Mouse (Mus musculus) ES-E14 (cell line): ENCODE results near the gene Slc22a20. TPM values are rescaled to one million over a fixed set of nuclear protein-coding genes. Genes with fewer than 3 reads are reported as not detected.
A peak's percentile ranks its signal among the peaks of the same experiment; 100 is the strongest.

Experiments
- DNase-seq: peaks from one replicate; pipeline ENCODE4 v3.0.0-alpha.2; 2013; ENCODE audit warnings: low read depth, low spot score
- H3K27ac ChIP-seq: 2 replicates; pipeline ENCODE4 v1.5.1; 2012; ENCODE audit warnings: low read depth, mild to moderate bottlenecking, low read length, moderate library complexity, mixed read lengths; ENCODE audit not compliant: poor library complexity, insufficient read depth, severe bottlenecking
- H3K36me3 ChIP-seq: 2 replicates; pipeline ENCODE4 v1.6.1; 2012; ENCODE audit warnings: mild to moderate bottlenecking, low read length, moderate library complexity, mixed read lengths; ENCODE audit not compliant: control insufficient read depth, poor library complexity, insufficient read depth, severe bottlenecking
- H3K4me1 ChIP-seq, 2 experiments: fragments of 150-350 bp in 1 of 2; sonication (generic) in 1 of 2; 2 replicates each; pipeline ENCODE4 v1.6.1; 2012; ENCODE audit warnings: low read length in 2 of 2, mild to moderate bottlenecking in 1 of 2, mixed read lengths in 1 of 2; ENCODE audit not compliant: control insufficient read depth in 2 of 2, insufficient read depth in 2 of 2, poor library complexity in 1 of 2
- H3K4me3 ChIP-seq, 2 experiments: fragments of 150-350 bp in 1 of 2; sonication (generic) in 1 of 2; 2 replicates each; pipeline ENCODE4 v1.5.1; 2012; ENCODE audit warnings: low read length in 2 of 2, low read depth in 1 of 2, mild to moderate bottlenecking in 1 of 2, mixed read lengths in 1 of 2; ENCODE audit not compliant: insufficient read depth in 1 of 2, poor library complexity in 1 of 2, severe bottlenecking in 1 of 2
- H3K9ac ChIP-seq: 2 replicates; pipeline ENCODE4 v1.6.1; 2012; ENCODE audit warnings: low read depth, mild to moderate bottlenecking, low read length, mixed read lengths; ENCODE audit not compliant: poor library complexity, insufficient read depth, severe bottlenecking
- H3K9me3 ChIP-seq: fragments of 150-350 bp; sonication (generic); 2 replicates; pipeline ENCODE4 v1.6.1; 2012; ENCODE audit warnings: low read depth, mild to moderate bottlenecking, low read length; ENCODE audit not compliant: control insufficient read depth, insufficient read depth
- CHD2 ChIP-seq: IDR thresholded peaks from 2 replicates; pipeline ENCODE4 v1.6.1; 2014; ENCODE audit warnings: mild to moderate bottlenecking, low read depth, low read length, inconsistent platforms
- HCFC1 ChIP-seq: IDR thresholded peaks from 2 replicates; pipeline ENCODE4 v1.6.1; 2012; ENCODE audit warnings: low read length, inconsistent platforms, borderline replicate concordance; ENCODE audit not compliant: insufficient read depth
- MAFK ChIP-seq: IDR thresholded peaks from 2 replicates; pipeline ENCODE4 v1.6.1; 2014; ENCODE audit warnings: mild to moderate bottlenecking, low read depth, low read length, inconsistent platforms; ENCODE audit not compliant: insufficient read depth
- ZC3H11A ChIP-seq: IDR thresholded peaks from 2 replicates; pipeline ENCODE4 v1.6.1; 2012; ENCODE audit warnings: low read depth, mild to moderate bottlenecking, inconsistent platforms, low read length, borderline replicate concordance
- ZNF384 ChIP-seq: IDR thresholded peaks from 2 replicates; pipeline ENCODE4 v1.6.1; 2012; ENCODE audit warnings: low read depth, low read length, inconsistent platforms
- in situ Hi-C, 2 experiments: fragments of 600-800 bp; cut with MboI; formaldehyde crosslinking; loops; one replicate each; pipeline ENCODE4 v1.15.1; 2025; ENCODE audit warnings: low sequenced_read_pairs in 2 of 2, inconsistent platforms in 1 of 2; ENCODE audit not compliant: unreplicated experiment in 2 of 2
- total RNA-seq: library from RNA; depleted of rRNA; stranded (reverse); fragments of 300-350 nt; gene quantifications from 2 replicates; pipeline ENCODE4 v1.2.3, GENCODE M21; 2012; rRNA removed

Gene Slc22a20
- total RNA-seq, 1 experiment = 0.54 TPM

- Histone ChIP-seq H3K27ac (no peak overlapping the region), H3K9ac (no peak overlapping the region), H3K4me1 (peaks cover 7 to 10% of the 10 kb centered on the region in 2 experiments; a peak in 3 of 4 replicates), H3K4me3 (no peak overlapping the region), H3K36me3 (no peaks in the 10 kb centered on the region), H3K9me3 (no peaks in the 10 kb centered on the region)
- no peak for TF ChIP-seq ZNF384
- no peak for TF ChIP-seq HCFC1
- TF ChIP-seq CHD2 = no peak
- TF ChIP-seq MAFK = no peak
- TF ChIP-seq ZC3H11A = no peak
- DNase-seq = no peak
- in situ Hi-C loops = no loop called here
Observed at GRCm38 (mm10) chr19:5922963-5923362, 63.0 kb downstream of the Slc22a20 start.

GRCm38 (mm10) chr19:5922119-5922942, 63.6 kb downstream of the Slc22a20 start:
- no peak overlapping the region for H3K9ac ChIP-seq
- no peaks in the 10 kb centered on the region for H3K36me3 ChIP-seq
- H3K9me3 ChIP-seq = no peaks in the 10 kb centered on the region
- peak overlapping the region in 1 of 2 experiments; percentile 49; a peak in 2 of 4 replicates for H3K4me3 ChIP-seq
- peaks cover 7 to 13% of the 10 kb centered on the region in 2 experiments; a peak in 3 of 4 replicates for H3K4me1 ChIP-seq
- no peak overlapping the region for H3K27ac ChIP-seq
- in situ Hi-C loops = no loop called here
- TF ChIP-seq ZC3H11A (no peak), CHD2 (no peak), MAFK (no peak), HCFC1 (no peak), ZNF384 (no peak)
- no peak for DNase-seq

GRCm38 (mm10) chr19:5921715-5922114, 64.2 kb downstream of the Slc22a20 start:
- H3K27ac ChIP-seq = no peak overlapping the region
- peaks cover 7 to 11% of the 10 kb centered on the region in 2 experiments; a peak in 3 of 4 replicates for H3K4me1 ChIP-seq
- no peaks in the 10 kb centered on the region for H3K36me3 ChIP-seq
- H3K9me3 ChIP-seq = no peaks in the 10 kb centered on the region
- no peak overlapping the region; the same call in 1 of the 2 replicates for H3K9ac ChIP-seq
- TF ChIP-seq CHD2 (no peak), HCFC1 (no peak), ZC3H11A (no peak), MAFK (no peak), ZNF384 (no peak)
- H3K4me3 ChIP-seq = peak overlapping the region in 1 of 2 experiments; percentile 49; a peak in 2 of 4 replicates
- peak; percentile 30 for DNase-seq
- in situ Hi-C loops = no loop called here

Other genes with a start within 250 kb of the Slc22a20 start
- gene Ltbp3, start 245.2 kb downstream of the Slc22a20 start, total RNA-seq = 7.0 and 7.8 TPM in 2 replicates
- gene Scyl1, start 214.7 kb downstream of the Slc22a20 start, total RNA-seq = 55.6 and 80.8 TPM in 2 replicates
- gene Frmd8, start 110.9 kb downstream of the Slc22a20 start, total RNA-seq = 33.4 and 35.7 TPM in 2 replicates
- 1.2 and 1.9 TPM in 2 replicates for gene Slc25a45, start 108.3 kb downstream of the Slc22a20 start, total RNA-seq
- gene Tigd3, start 92.0 kb downstream of the Slc22a20 start, total RNA-seq = 2.1 and 2.2 TPM in 2 replicates
- 37.9 and 39.5 TPM in 2 replicates for gene Dpf2, start 73.1 kb downstream of the Slc22a20 start, total RNA-seq
- gene Cdc42ep2, start 61.3 kb downstream of the Slc22a20 start, total RNA-seq = 0.42 and 0.76 TPM in 2 replicates
- 69.7 and 80.5 TPM in 2 replicates for gene Pola2, start 21.9 kb downstream of the Slc22a20 start, total RNA-seq
- gene Capn1, start 29.8 kb upstream of the Slc22a20 start, total RNA-seq = 19.3 and 20.4 TPM in 2 replicates
- 29.6 and 41.4 TPM in 2 replicates for gene Syvn1, start 60.4 kb upstream of the Slc22a20 start, total RNA-seq
- 55.9 and 62.7 TPM in 2 replicates for gene Mrpl49, start 71.6 kb upstream of the Slc22a20 start, total RNA-seq
- gene Fau, start 71.7 kb upstream of the Slc22a20 start, total RNA-seq = 1,469 and 1,510 TPM in 2 replicates
- gene Znhit2, start 75.0 kb upstream of the Slc22a20 start, total RNA-seq = 18.2 and 23.2 TPM in 2 replicates
- 14.0 and 23.2 TPM in 2 replicates for gene Tm7sf2, start 82.2 kb upstream of the Slc22a20 start, total RNA-seq
- gene Vps51, start 91.1 kb upstream of the Slc22a20 start, total RNA-seq = 36.9 and 45.3 TPM in 2 replicates
- gene Tmem262, start 93.9 kb upstream of the Slc22a20 start, total RNA-seq = not detected in 2 replicates
- gene Gm28374, start 96.1 kb upstream of the Slc22a20 start, total RNA-seq = 0.48 and 0.54 TPM in 2 replicates
- gene Zfpl1, start 98.8 kb upstream of the Slc22a20 start, total RNA-seq = 39.4 and 42.4 TPM in 2 replicates
- 50.7 and 52.1 TPM in 2 replicates for gene Cdca5, start 98.8 kb upstream of the Slc22a20 start, total RNA-seq
- 3.4 and 5.9 TPM in 2 replicates for gene AC131692.1, start 108.3 kb upstream of the Slc22a20 start, total RNA-seq
- 0.80 and 3.5 TPM in 2 replicates for gene Naaladl1, start 119.6 kb upstream of the Slc22a20 start, total RNA-seq
- 25.2 and 28.2 TPM in 2 replicates for gene Sac3d1, start 132.5 kb upstream of the Slc22a20 start, total RNA-seq
- gene Snx15, start 142.2 kb upstream of the Slc22a20 start, total RNA-seq = 8.9 and 11.9 TPM in 2 replicates
- gene Batf2, start 154.8 kb upstream of the Slc22a20 start, total RNA-seq = 0.18 TPM in 1 of 2 replicates, not detected in the other
- gene Arl2, start 155.4 kb upstream of the Slc22a20 start, total RNA-seq = 42.2 and 43.8 TPM in 2 replicates
- 0.63 and 1.6 TPM in 2 replicates for gene Majin, start 198.2 kb upstream of the Slc22a20 start, total RNA-seq
- 3.9 and 5.9 TPM in 2 replicates for gene Gpha2, start 240.2 kb upstream of the Slc22a20 start, total RNA-seq
- 22.8 and 24.8 TPM in 2 replicates for gene Ppp2r5b, start 249.7 kb upstream of the Slc22a20 start, total RNA-seq